Mouse (Mus musculus) heart, embryonic 11.5 days (tissue): ENCODE results near the gene Slc35b2. TPM values are rescaled to one million over a fixed set of nuclear protein-coding genes. Genes with fewer than 3 reads are reported as not detected.

Experiments
- ATAC-seq: fragments of 200-750 bp; cut with Nextera tagmentation; replicated peaks from 2 replicates; pipeline ENCODE4 v1.8.0; 2017; ENCODE audit warnings: moderate library complexity; ENCODE audit not compliant: insufficient number of reproducible peaks, low FRiP score, low TSS enrichment
- H3K27ac ChIP-seq: fragments of 300-500 bp; sonication (generic); 2 replicates; pipeline ENCODE4 v1.5.1; 2014; ENCODE audit warnings: mild to moderate bottlenecking, low read depth, low read length
- H3K27me3 ChIP-seq: fragments of 300-500 bp; sonication (generic); 2 replicates; pipeline ENCODE4 v1.6.1; 2014; ENCODE audit warnings: mild to moderate bottlenecking, low read length, mixed read lengths; ENCODE audit not compliant: control insufficient read depth, insufficient read depth
- H3K36me3 ChIP-seq: fragments of 300-500 bp; sonication (generic); 2 replicates; pipeline ENCODE4 v1.6.1; 2014; ENCODE audit warnings: mild to moderate bottlenecking, low read length, moderate library complexity, mixed read lengths; ENCODE audit not compliant: control insufficient read depth, insufficient read depth
- H3K4me1 ChIP-seq: fragments of 300-500 bp; sonication (generic); 2 replicates; pipeline ENCODE4 v1.6.1; 2014; ENCODE audit warnings: low read length; ENCODE audit not compliant: control insufficient read depth, insufficient read depth
- H3K4me2 ChIP-seq: fragments of 300-500 bp; sonication (generic); 2 replicates; pipeline ENCODE4 v1.6.1; 2014; ENCODE audit warnings: mild to moderate bottlenecking, moderate library complexity
- H3K4me3 ChIP-seq: fragments of 300-500 bp; sonication (generic); 2 replicates; pipeline ENCODE4 v1.5.1; 2014; ENCODE audit warnings: low read depth, low read length
- H3K9ac ChIP-seq: fragments of 300-500 bp; sonication (generic); 2 replicates; pipeline ENCODE4 v1.6.1; 2014; ENCODE audit warnings: mild to moderate bottlenecking, low read depth, low read length, moderate library complexity
- H3K9me3 ChIP-seq: fragments of 300-500 bp; sonication (generic); replicated peaks from 2 replicates; pipeline ENCODE4 v1.6.1; 2016; ENCODE audit warnings: low read length; ENCODE audit not compliant: control insufficient read depth
- WGBS: fragments of 180-500 bp; shearing (Covaris S2); extraction: QIAGEN DNeasy Blood & Tissue Kit; methylation state at CpG from one replicate; pipeline ENCODE4 v1.1.7; 2014; ENCODE audit not compliant: insufficient replicate concordance; 5-methylcytosine and 5-hydroxymethylcytosine counted together
- polyA plus RNA-seq: library from polyadenylated mRNA; unstranded; fragments of >200 nt; fragmentation: Nextera tagmentation; extraction: Ambion mirVana; gene quantifications from 2 replicates; pipeline ENCODE4 v1.2.1, GENCODE M21; 2014

The Slc35b2 gene
- polyA plus RNA-seq, 1 experiment from 2014 or later, result 87.2 TPM

DNA sequence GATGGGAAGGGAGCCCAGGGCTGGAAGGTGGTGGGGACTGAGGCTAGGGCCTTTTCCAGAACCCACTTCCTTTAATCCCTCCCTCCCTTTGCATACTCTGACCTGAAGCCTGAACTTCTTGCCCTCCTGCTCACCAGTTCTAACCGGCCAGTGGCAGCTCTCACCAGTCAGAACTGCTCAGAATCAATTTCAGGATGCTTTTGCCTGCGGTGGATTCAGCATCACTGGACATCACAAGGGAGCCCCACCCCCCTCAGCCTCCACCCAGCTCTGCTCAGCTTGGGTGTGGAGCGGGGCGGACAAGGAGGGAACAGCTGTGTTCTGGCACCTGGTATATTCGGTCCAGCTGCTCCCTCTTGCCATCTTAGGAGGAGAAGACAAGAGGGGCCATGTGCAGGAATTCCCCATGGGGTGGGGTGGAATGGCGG lies 38.2 kb downstream of the Slc35b2 start, which contains the start of gene Mymx:
TSS of gene Mymx (minus strand) at position 226 of the 428 bp plus-strand sequence.
- Histone ChIP-seq H3K9ac (peak within 1 kb of the TSS; percentile 62), H3K4me3 (peak within 1 kb of the TSS; percentile 22), H3K4me2 (peak within 1 kb of the TSS; percentile 58), H3K36me3 (no peaks in the 10 kb centered on the region), H3K27ac (peak within 1 kb of the TSS; percentile 35; the same call in 1 of the 2 replicates), H3K4me1 (peaks cover 29% of the 10 kb centered on the region), H3K27me3 (0 out of 2 replicates have a peak, but pooled peaks cover 3% of the 10 kb centered on the region), H3K9me3 (no peaks in the 10 kb centered on the region)
- WGBS, result 41% methylated on average over 6 of the region's 6 CpGs
- 0 out of 2 replicates have a peak, but pooled peaks have one; percentile 61 for ATAC-seq

DNA sequence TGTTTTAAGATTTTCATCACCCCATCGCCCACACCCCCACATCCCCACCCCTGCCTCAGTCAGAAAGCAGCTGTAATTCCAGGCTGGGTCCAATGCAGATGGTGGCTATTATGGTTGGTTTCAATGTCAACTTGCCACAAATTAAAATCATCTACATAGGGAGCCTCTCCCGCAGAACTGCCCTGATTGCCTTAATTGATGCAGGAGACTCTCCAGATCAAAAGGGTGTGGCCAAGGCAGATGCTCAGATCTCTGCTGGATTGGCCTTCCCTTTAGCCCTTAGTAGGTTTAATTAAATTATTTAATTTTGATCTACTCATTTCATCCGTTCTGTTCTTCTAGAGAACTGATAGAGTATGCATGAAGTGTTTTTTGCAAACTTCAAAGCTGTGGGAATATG lies 39.3 kb downstream of the Slc35b2 start:
- no peak overlapping the region for H3K9ac ChIP-seq
- H3K27me3 ChIP-seq, result 0 out of 2 replicates have a peak, but pooled peaks cover 3% of the 10 kb centered on the region
- H3K4me2 ChIP-seq, result no peak overlapping the region
- H3K27ac ChIP-seq, result no peak overlapping the region
- H3K9me3 ChIP-seq, result no peaks in the 10 kb centered on the region
- peaks cover 25% of the 10 kb centered on the region for H3K4me1 ChIP-seq
- H3K4me3 ChIP-seq, result no peak overlapping the region
- WGBS, result 80% methylated on average over 3 of the region's 3 CpGs
- no peak for ATAC-seq
- no peaks in the 10 kb centered on the region for H3K36me3 ChIP-seq

DNA sequence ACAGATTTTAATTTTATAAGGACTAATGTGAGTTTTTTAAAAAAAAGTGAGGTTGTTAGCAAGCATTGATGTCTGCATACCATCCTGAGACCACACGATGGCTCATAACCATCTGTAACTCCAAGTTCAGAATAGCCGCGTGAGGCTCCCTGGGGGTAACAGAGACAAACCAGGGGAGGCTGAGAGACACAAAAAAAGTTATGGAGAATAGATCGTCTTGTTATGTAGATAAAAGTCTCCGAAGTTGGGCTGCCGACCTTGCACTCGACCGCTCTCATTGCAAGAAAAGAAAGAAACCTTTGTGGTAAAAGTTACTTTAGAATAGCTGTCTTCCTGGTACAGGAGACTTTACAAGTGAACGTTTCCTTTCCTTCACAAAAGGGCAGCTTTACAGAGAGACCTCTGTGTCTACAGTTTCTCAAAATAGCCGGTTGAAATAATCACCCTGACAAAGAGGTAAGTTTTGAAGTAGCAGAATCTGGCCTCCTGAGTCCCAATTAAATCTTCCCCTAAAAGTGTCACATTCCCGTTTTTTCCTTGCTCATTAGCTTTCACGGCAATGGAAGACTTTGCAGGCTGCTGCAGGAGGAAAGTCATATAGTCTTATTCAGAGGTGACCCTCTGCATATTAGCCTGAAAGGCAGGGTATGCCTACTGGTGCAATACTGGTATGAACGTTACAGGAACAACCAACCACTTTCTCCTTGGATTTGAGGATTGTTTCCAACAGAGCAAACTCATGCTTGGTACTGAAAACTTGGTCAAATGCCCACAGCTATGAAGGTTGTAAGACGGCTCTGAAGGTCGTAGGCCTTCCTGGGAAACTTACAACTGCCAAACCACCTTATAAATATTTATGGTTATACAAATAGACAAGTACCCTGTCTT lies 43.6 kb downstream of the Slc35b2 start:
- H3K4me1 ChIP-seq, result peaks cover 9% of the 10 kb centered on the region
- H3K9ac ChIP-seq, result no peak overlapping the region
- H3K27ac ChIP-seq, result no peak overlapping the region
- WGBS, result 77% methylated on average over 15 of the region's 15 CpGs
- H3K36me3 ChIP-seq, result no peaks in the 10 kb centered on the region
- H3K4me2 ChIP-seq, result no peak overlapping the region
- H3K4me3 ChIP-seq, result no peak overlapping the region
- no peaks in the 10 kb centered on the region for H3K27me3 ChIP-seq
- ATAC-seq, result no peak
- no peaks in the 10 kb centered on the region for H3K9me3 ChIP-seq

GRCm38 (mm10) chr17:45608396-45608795 lies 44.7 kb downstream of the Slc35b2 start:
- ATAC-seq, result no peak
- Histone ChIP-seq H3K27ac (no peak overlapping the region), H3K4me1 (peaks cover 9% of the 10 kb centered on the region), H3K9ac (no peak overlapping the region), H3K27me3 (no peaks in the 10 kb centered on the region), H3K4me2 (no peak overlapping the region), H3K9me3 (no peaks in the 10 kb centered on the region), H3K4me3 (no peak overlapping the region), H3K36me3 (no peaks in the 10 kb centered on the region)
- 88% methylated on average over 4 of the region's 4 CpGs for WGBS

DNA sequence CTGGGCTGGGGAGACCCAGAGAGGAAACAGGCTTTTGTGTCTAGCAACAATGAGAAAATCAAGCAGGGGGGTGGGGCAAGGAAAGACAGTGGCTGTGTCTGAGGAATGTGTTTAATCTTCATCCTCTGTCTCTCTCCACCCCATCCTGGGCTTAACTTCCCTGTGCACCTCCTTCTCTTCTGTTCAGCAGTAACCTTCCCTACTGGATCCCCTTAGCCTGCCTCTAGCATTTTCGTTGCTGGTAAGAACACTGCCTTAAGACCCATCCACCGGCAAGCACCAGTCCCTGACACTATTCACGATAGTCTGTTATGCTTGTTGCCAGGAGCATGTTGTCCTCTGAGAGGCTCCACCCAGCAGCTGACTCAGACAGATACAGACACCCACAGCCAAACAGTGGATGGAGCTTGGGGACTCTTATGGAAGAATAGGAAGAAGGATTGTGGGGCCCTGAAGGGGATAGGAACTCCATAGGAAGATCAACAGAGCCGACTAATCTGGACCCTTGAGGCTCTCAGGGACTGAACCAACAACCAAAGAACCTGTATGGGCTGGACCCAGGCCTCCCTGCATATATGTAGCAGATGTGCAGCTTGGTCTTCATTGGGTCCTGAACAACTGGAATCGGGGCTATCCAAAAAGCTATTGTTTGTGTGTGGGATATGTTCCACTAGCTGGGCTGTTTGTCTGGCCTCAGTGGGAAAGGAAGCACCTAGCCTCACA lies 46.6 kb downstream of the Slc35b2 start:
- Histone ChIP-seq H3K9me3 (no peaks in the 10 kb centered on the region), H3K9ac (no peak overlapping the region), H3K27me3 (no peaks in the 10 kb centered on the region), H3K36me3 (no peaks in the 10 kb centered on the region), H3K4me2 (peak overlapping the region; percentile 9; the same call in 1 of the 2 replicates), H3K27ac (peak overlapping the region; percentile 62), H3K4me3 (no peak overlapping the region), H3K4me1 (peaks cover 9% of the 10 kb centered on the region)
- 26% methylated on average over 5 of the region's 5 CpGs for WGBS
- peak; percentile 57; the same call in 1 of the 2 replicates for ATAC-seq

DNA sequence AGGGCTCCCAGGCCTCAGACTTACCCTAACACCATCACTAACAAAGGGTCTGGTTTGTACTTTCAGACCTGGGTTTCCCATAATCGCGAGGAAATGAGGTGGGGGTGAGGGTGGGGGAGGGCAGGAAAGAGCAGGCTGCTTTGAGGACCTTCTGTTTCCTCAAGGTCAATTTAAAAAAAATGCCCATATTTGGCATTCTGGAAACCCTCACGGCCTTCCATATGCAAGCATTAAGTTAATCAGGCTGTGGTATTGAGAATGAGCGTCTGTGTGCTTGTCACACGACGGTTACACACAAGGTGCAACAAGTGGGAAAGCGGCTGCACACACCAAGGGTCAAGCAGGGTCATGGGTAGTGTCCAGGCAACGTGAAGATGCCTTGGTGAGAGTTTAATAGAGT lies 48.3 kb downstream of the Slc35b2 start:
- Histone ChIP-seq H3K27ac (no peak overlapping the region), H3K9me3 (no peaks in the 10 kb centered on the region), H3K27me3 (no peaks in the 10 kb centered on the region), H3K9ac (no peak overlapping the region), H3K36me3 (no peaks in the 10 kb centered on the region), H3K4me1 (peaks cover 9% of the 10 kb centered on the region), H3K4me2 (no peak overlapping the region), H3K4me3 (no peak overlapping the region)
- WGBS, result 73% methylated on average over 8 of the region's 8 CpGs
- ATAC-seq, result no peak

- 82% methylated on average over 7 of the region's 7 CpGs for WGBS
- H3K9ac ChIP-seq, result no peak overlapping the region
Observed at GRCm38 (mm10) chr17:45612921-45613320, 49.2 kb downstream of the Slc35b2 start.

DNA sequence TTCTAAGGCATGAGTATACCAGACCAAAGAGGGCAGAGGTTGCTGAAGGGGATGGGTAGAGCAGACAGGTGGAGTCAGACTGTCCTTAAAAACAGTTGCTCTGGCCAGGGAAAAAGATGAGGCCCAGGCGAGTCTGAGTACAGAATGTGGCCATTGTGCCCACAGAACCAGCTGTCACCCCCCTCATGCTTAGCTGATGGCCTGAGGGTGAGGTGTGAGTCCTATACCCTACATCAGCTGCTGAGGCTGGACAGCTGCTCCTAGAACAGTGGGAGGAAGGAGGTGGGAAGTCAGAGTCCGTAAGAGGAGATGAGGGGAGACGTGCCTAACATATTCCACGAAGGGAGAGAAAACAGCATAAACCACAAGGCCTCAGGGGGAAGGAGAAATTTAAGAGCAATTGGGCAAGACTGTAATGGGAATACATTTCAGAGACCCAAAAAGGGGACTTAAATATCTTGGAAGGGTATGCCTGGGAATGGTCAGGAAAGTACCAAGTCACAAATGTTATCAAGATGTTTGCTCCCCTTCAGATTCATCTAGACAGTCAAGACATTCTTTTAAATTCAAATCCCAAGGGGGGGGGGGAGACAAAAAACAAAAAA lies 52.5 kb downstream of the Slc35b2 start:
- 54% methylated on average over 4 of the region's 4 CpGs for WGBS
- no peak for ATAC-seq
- H3K27me3 ChIP-seq, result no peaks in the 10 kb centered on the region
- no peak overlapping the region for H3K27ac ChIP-seq
- peaks cover 14% of the 10 kb centered on the region for H3K4me1 ChIP-seq
- H3K9ac ChIP-seq, result no peak overlapping the region
- no peaks in the 10 kb centered on the region for H3K36me3 ChIP-seq
- no peak overlapping the region for H3K4me2 ChIP-seq
- no peaks in the 10 kb centered on the region for H3K9me3 ChIP-seq
- H3K4me3 ChIP-seq, result no peak overlapping the region

More at GRCm38 (mm10) chr17:45612921-45613320, 49.2 kb downstream of the Slc35b2 start:
- H3K27ac ChIP-seq, result no peak overlapping the region
- ATAC-seq, result no peak
- no peaks in the 10 kb centered on the region for H3K36me3 ChIP-seq
- H3K4me3 ChIP-seq, result no peak overlapping the region
- H3K9me3 ChIP-seq, result no peaks in the 10 kb centered on the region
- H3K4me1 ChIP-seq, result peaks cover 9% of the 10 kb centered on the region
- H3K27me3 ChIP-seq, result no peaks in the 10 kb centered on the region
- H3K4me2 ChIP-seq, result no peak overlapping the region
